Mouse (Mus musculus) heart, adult 18-20 months (tissue): Measurements from ENCODE around the gene Rps6kl1. TPM values are rescaled to one million over a fixed set of nuclear protein-coding genes. Genes with fewer than 3 reads are reported as not detected.
"Not testable (repeated sequence)": the region's sequence is repeated elsewhere in the genome, so short reads cannot be mapped to it uniquely, and the experiment has no call there.

Experiments used
- DNase-seq, 2 experiments: peaks; one replicate each; pipeline ENCODE4 v3.0.0; 2021 to 2022; ENCODE audit warnings: mixed read lengths in 1 of 2
- total RNA-seq, 2 experiments: library from RNA; stranded (reverse); gene quantifications; 2 replicates each; pipeline ENCODE4 v1.2.3; 2021

Rps6kl1 gene
- total RNA-seq, 2 experiments from 2014 or later: 1.4 to 2.1 TPM

GRCm38 (mm10) chr12:85175926-85176845, 25.1 kb upstream of the Rps6kl1 start:
- DNase-seq: peak in 1 of 2 experiments; percentile 44

DNA sequence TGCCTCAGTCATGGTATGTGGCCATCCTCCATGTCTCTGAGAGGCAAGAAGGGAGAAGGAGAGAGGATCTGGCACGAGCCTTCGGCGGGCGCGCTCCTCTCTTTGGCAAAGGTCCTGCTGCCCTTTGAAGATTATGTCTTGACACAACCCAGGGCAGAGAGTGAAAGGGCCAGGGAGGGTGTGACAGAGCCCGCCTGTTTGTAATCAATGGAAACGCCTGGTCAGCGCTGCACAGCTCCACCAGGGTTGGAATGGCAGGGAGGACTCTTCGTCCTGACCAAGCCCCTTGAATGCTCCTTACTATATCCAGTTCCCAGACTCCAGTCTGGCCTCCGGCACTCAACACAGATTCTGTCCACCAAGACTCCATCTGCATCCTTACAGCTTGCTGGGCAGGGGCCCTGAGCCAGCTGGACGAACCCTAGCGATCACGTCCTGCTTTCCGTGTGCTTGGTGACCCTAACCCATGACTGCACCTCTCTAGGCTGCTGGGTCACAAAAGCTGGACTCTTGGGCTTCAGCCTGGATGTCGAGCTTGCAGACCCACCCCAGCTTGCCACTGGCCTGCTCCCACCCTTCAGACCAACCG, 24.1 kb upstream of the Rps6kl1 start:
- DNase-seq: no peak

- peak in 1 of 2 experiments; percentile 47 for DNase-seq
Observed at GRCm38 (mm10) chr12:85174016-85174415, 23.0 kb upstream of the Rps6kl1 start.

GRCm38 (mm10) chr12:85170948-85171307, 19.9 kb upstream of the Rps6kl1 start:
- DNase-seq: no peak

- peak; percentile 64 to 78 for DNase-seq
Observed at GRCm38 (mm10) chr12:85170284-85170947, 19.4 kb upstream of the Rps6kl1 start.

DNA sequence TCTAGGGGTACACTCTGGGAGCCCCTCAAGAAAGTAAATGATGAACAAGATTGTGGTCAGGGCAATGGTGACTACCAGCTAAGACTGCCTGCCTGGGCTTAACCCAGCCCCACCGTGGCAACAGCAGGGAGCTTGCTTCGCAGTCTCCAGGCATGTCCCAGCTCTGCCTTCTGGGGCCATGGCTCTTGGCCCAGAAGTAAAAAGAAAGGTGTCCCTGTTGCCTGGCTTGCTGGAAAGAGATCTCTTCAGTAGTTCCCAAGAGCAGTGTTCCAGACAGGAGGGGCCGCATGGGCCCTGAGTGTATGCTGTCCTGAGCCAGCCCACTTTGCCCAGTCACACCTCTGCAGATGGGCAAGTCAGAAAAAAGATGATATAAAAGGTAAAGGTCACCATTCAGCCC, 18.8 kb upstream of the Rps6kl1 start:
- no peak for DNase-seq

- peak; percentile 86 to 93 for DNase-seq
Observed at GRCm38 (mm10) chr12:85169117-85169858, 18.2 kb upstream of the Rps6kl1 start.

DNA sequence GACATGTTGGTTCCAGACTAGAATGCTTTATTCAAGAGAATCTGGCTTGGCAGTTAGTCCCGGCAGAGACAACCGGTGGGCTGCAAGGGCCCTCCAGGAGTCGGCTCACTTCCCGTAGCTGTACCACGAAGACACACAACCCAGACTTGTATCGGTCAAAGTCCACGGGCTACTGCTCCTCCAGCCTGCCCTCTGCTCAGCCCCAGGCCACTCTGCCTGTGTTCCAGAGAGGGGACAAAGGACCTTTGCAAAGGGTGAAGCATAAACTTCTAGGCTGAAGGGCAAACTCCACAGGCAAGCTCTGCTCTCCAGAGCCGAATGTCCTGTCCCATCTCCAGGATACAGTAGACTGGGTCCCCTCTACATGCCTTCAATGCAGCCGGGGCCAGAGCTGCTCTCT, 15.6 kb upstream of the Rps6kl1 start:
- DNase-seq: no peak

DNA sequence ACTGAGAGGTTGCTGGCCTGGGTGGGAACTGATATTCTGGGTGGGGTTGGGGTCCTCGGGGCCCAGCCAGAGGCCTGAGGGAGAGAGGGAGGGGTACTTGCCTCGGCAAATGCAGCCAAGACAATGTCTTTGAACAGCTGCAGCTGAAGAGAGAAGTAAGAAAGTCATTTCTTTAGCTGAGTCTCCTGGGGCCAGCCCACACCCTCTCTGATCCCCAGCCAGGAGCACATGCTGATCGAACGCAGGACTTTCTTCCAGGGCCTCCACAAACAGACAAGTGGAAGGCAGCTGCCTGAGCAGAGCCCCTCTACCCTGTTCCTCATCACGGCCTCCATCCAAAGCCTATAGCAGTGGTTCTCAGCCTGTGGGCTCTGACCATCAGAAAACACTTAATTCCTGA, 13.9 kb upstream of the Rps6kl1 start:
- peak in 1 of 2 experiments; percentile 81 for DNase-seq

GRCm38 (mm10) chr12:85159592-85159991, 8.5 kb upstream of the Rps6kl1 start:
- peak; percentile 71 to 86 for DNase-seq

GRCm38 (mm10) chr12:85158801-85159200, 7.7 kb upstream of the Rps6kl1 start:
- DNase-seq: no peak

DNA sequence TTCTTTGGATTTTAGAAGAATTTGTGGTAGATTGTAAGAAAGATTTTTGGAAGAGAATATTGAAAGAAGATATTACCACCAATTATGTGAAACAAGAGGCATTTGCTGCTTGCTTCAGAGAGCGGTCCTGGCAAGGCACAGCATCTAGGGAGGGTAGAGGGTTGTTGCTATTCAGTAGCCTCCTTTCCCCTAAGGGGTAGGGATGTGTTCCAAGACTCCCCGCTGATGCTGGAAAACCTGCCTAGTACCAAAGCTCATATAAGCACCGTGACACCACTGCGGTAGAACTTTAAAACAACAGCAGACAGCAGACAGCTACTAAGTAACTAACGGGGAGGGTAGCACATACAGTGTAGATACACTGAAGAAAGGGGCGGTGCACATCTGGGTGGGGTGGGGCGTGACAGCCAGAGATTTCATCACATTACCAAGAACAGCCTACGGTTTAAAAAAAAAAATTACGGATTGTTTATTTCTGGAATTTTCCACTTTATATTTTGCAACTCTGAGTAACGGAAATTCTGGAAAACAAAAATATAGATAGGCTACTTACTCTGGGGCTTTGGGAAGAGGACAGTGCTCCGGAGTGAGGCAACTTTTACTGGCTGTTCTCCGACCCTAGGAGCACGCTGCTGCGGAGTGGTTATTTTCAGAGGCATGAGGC, 6.9 kb upstream of the Rps6kl1 start:
- no peak for DNase-seq

DNA sequence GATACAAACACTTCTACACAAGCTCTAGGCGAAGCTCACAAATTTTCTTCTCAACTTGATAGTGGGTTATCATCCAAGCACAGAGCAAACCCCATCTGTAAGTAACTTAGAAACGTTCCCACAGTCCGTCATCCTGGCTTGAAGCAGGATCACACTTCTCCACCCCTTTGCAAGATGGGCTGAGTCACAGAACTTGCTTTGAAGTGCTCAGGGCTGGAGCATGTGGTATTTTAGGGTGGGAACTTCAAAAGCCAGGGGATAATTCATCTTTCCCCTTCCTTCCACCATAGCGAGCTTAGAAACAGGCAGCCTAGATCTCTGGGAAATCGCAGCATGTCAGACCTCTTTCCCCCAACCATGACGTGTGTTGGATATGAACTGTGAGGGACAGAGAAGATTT, 5.3 kb upstream of the Rps6kl1 start:
- no peak for DNase-seq

DNA sequence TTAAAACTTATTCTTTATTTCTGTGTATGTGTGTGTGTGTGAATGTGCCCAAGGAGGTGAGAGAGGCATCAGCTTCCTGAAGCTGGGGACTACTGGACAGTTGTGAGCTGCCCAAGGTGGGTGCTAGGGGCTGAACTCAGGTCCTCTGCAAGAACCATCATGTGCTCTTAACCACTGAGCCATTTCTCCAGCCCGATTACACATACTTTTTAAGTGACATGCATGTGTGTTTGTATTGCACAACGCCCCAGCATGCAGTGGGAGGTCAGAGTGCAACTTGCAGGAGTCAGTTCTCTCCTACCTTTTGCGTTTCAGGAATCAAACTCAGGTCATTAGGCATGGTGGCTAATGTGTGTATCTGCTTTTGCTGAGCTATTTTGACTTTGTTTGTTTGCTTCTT, 1.9 kb upstream of the Rps6kl1 start:
- DNase-seq: no peak

DNA sequence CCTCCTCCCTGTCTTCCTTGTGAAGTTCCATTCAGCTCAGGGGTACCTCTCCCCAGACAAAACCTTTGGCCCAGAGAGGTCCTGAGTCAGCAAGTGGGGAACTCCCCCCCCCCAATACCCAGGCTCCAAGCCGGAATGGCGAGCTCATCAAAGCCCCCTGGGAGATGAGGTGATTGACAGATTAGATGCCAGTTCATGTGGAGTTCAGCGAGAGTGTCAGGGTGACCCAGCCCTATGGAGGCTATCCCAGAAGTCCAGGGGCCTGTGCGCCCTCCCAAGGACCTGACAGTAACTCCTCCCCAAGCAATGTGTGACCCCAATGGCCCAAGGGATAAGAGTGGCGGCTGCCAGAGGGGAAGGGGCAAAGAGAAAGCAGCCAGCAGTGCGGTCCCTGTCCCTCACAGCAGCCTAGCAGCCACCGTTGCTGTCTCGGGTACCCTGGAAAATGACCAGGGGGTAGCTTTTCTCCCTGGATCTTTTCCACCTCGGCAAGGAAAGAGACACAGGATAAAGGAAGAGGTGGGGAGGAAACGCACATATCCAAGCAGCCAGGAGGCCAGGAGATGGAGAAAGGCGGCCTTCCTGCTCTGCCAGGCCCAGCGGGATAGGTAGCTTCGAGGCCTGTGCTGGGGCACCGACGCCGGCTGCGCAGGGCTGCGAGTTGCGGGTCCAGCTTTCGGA, 603 bp downstream of the Rps6kl1 start:
- DNase-seq: peak in 1 of 2 experiments; percentile 44

DNA sequence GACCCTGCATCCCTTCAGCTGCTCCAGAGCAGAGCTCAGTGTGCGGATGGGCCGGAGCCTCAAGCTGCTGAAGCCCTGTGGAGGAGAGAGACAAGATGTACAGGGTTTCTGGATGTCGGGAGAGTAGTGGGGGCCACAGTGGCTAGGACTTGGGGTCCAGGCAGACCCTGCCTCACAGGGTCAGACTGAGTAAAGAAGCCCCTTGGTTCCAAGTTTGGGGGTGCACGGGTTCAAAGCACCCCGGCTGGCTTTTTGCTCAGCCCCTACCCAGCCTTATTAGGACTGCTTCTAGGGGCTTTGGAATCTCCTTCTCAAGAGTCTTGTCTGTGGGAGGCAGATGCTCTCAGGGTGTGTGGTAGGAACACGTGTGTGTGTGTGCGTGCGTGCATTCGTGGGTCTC, 4.2 kb downstream of the Rps6kl1 start:
- no peak for DNase-seq

DNA sequence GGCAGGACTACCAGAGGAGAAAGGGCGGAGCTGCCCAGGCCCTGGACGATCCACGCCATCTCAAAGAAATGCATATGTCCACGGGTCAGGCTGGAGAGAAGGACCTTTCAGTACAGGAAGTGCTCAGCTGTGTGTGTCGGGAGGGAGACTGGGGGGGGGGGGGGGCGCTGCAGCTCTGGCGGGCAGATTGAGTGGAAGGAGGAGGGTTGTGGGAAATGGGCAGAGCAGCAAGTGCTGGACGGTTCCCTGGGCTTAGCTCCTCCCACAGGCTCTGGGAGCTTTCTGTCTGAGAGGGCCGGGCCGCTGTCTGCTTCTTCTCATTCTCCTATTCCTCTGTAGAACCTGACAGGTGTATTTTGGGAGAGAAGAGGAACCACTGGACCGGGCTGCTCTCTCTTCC, 4.7 kb downstream of the Rps6kl1 start:
- peak; percentile 48 to 65 for DNase-seq

- DNase-seq: peak; percentile 70 to 82
Observed at GRCm38 (mm10) chr12:85145630-85146029, 5.4 kb downstream of the Rps6kl1 start.

GRCm38 (mm10) chr12:85144821-85145220, 6.2 kb downstream of the Rps6kl1 start:
- no peak for DNase-seq

DNA sequence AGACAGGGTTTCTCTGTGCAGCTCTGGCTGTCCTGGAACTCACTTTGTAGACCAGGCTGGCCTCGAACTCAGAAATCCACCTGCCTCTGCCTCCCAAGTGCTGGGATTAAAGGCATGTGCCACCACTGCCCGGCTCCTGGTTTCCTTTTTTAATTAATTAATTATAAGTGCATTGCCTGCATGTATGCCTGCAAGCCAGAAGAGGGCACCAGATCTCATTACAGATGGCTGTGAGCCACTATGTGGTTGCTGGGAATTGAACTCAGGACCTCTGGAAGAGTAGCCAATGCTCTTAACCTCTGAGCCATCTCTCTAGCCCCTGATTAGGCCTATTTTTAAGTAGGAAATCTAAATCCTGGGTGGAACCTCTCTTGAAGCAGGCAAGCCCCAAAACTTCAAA, 6.8 kb downstream of the Rps6kl1 start:
- DNase-seq: not testable (repeated sequence)

GRCm38 (mm10) chr12:85142803-85143202, 8.3 kb downstream of the Rps6kl1 start:
- peak; percentile 88 to 96 for DNase-seq
